Mouse (Mus musculus) lung, adult 2 months (tissue): Measurements from ENCODE around the gene Gm20388.

Experiments
- CTCF ChIP-seq: fragments of 200-500 bp; IDR thresholded peaks from 2 replicates; pipeline ENCODE4 v1.5.1; 2011; ENCODE audit warnings: mild to moderate bottlenecking, low read length, control low read depth; ENCODE audit not compliant: insufficient read depth
- POLR2A ChIP-seq: fragments of 200-500 bp; IDR thresholded peaks from 2 replicates; pipeline ENCODE4 v1.6.1; 2011; ENCODE audit warnings: low read depth, mild to moderate bottlenecking, control low read depth, low read length, borderline replicate concordance; ENCODE audit errors: extremely low read depth

DNA sequence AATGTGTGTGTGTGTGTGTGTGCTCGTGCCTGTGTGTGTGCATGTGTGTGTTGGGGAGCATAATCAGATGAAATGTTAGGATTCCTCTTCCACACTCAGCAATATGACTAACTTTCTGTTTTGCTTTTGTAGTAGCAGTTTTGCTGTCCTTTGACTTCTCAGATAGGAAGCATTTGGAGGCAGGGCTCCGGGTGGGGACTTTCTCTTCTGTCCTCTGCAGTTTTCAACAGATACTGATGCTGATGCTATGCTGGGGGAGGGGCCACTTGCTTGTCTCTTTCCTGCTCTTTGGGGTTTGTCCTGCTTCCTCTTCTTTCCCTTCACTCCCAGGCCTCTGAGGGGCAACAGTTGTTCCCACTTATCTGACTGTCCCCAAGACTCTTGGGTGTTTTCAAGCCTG lies 4319.2 kb downstream of the Gm20388 start:
- TF ChIP-seq CTCF = no peak
- no peak for TF ChIP-seq POLR2A
